Mouse (Mus musculus): ENCODE measurements at regions not wholly inside any gene's neighbourhood (a gene's known extent, or its start where the extent isn't known, plus 50 kb on each side); places are given as distances from the start of the nearest gene placed in this dataset.

DNA sequence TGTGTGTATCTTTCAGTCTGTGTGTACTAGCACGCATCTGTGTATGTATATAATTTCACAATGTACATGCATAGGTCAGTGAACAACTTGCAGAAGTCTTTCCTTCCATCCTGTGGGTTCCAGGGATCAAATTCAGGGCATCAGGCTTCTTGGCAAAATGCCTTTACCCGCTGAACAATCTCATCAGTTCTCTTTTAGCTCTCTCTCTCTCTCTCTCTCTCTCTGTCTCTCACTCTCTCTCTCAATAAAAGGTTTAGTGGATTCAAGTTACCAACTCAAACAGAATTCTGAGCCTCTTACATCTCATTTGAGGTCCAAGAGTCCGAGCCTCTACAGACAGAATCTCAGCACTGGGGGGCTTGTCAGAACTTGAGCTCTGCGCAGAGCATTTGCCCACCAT, 232.5 kb downstream of the Zfp36l1 start:
- DNase-seq, result no peak

DNA sequence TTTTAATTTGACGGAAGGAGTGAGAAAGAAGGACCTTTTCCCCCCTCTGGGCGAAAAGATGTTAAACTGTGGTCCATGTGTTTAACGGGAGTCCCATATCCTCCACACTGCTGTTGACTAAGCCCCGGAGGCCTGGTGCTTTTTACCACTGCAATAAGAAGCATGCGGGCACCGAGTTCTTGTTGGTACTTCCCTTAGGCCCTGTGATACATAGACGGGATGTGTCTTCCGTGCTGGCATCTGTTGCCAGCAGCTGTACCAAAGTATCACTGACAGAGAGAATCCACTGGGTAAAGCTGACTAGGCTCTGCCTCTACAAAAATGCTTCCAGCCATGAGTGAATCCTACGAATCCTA, 232.9 kb downstream of the Zfp36l1 start:
- DNase-seq, result no peak

DNA sequence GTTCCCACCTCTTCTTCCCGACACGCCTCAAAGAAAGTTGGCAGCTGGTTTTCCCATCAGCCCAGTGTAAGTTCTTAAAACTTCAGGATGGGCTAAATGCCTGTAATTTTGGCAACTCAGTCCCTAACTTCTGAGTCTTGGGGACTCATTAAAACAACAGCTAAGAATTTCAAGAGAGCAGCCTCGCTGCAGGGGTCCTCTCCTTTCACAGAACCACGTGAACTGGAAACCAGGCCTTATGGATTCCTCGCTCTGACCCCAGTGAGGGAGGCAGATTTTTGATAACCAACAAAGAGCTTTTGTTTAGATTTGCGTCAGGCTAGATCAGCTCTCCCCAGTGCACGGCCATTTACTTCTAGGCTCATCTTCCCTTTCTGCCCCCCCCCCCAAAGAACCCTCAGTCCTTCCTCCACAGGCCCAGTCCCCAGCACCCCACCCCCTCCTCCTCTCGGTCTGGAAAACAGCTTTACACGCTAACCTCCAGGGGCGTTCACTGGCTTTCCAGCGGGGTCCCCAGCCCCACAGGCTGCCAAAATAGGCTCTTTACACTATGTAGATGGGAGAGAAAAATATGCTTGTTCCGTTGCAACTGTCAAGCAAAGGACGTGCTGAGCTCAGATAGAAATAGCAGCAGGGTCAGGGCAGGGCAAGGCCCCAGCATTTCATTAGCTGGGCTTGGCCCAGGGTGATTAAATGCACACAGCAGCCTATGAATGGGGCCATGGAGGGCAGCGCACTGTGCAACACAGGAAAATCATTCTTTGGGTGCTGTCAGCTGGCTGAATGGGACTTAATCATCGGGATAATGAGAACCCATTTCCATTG, 233.5 kb downstream of the Zfp36l1 start:
- DNase-seq, result peak; percentile 77

DNA sequence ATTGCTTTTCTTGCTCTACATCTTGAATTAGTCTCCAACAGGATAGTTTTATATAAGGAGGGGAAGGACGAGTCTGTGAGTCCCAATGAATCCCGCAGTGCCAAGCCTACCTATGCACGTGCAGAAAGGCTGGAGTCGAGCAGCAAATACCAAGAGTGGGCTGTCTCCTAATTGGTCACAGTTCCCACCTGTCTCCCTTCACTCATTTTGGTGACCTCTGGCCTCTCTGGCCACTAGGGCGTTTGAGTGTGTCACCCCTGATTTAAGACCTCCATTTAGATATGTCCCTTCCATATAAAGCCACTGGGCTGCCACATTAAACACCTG, 234.1 kb downstream of the Zfp36l1 start:
- no peak for DNase-seq

DNA sequence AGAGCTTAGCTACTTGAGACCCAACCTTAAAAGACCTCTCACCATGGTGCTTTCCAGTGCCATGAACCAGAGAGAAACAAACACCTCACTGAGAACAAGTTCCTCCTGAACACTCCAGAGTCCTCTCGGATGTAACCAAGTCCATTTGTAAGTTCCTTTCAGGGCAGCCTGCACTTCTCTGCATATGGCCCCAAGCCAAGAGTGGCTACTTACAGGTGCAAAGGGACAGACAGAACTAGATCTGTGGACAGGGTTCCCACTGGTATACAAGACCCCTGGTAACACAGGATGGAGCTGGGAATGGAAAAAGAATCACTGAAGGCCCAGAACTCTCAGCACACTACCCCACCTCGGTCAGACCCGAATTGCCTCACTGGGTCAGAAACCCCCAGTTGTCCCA, 234.7 kb downstream of the Zfp36l1 start:
- DNase-seq, result no peak

DNA sequence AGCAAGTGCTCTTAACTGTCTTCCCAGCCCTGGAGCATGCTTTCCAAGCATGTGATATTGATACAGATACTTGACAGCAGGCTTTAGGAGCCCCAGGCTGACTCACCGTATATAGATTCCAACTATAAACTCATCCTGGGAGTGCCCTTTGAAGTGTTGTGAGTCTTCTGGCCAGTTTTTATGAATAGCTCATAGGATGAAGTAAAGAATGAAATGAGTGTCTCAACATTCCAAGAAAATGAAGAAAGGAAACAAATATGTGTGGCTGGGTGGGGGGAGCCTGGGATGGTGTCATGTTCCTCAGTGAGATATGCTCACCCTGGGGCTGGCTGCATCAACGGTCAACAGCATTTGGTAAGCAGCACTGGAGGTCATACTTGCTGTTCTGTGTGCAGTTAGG, 238.5 kb downstream of the Zfp36l1 start:
- DNase-seq, result peak; percentile 2

DNA sequence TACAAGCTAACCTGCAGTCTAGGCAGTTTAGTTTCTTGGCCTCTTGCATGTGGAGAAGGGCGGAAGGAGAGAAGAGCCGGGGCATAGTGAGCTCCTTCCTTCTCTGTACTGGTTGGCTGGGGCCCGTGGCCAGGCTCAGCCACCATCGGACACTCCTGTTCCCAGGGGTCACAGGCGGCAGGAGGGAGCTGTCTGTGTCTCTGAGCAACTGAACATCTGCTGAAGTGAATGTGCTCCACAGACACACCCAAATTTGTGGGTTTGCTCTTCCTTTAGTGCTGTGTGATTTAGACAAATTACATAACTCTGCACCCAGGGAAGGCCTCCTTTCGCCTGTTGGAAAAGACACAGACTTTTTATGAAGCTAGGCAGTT, 247.6 kb downstream of the Zfp36l1 start:
- peak; percentile 7 for DNase-seq

DNA sequence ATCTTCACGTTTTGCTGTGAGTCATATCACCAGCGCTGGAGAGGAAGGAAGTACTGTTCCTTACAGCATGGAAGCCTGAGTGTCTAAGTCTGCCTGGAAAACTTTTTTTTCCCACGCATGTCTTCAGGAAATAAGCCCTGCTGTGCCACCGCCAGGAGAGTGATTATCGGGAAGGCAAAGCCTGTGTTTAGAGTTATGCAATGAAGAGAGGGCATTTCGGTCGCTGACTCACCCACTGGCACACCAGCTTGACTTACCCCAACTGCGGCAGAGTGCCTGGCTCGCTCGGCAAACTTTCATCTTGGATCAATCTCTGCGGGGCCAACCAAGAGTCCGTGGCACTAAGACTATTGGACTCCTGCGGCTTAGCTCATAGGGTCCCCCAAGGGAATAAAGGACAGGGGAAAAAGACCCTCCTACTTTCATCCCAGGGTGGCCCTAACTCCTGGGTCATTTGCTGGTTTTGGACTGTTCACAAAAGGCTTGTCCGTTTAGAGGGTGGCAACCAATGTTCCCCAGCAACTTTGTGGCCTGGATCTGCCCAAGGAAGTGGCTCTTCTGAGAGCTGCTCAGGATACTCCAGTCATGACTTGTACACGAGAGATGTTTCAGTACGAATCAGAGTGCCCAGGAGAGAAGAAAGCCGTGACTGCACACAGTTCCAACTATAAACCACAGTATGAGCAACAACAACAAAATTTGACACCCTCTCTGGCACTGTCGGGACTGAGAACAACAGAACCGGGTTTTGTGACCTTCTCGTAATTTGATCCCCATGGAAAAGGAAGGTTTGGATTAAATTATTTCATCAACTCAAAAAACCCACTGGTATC, 248.3 kb downstream of the Zfp36l1 start:
- peak; percentile 55 for DNase-seq
